Mouse (Mus musculus): ENCODE measurements around the gene Cyp4f18. TPM values are rescaled to one million over a fixed set of nuclear protein-coding genes. Genes with fewer than 3 reads are reported as not detected.

The Cyp4f18 gene
- polyA plus RNA-seq, 1 experiment: 3.3 TPM

GRCm38 (mm10) chr8:71999434-71999833, 10.0 kb downstream of the Cyp4f18 start:
- no peak overlapping the region for H3K27ac ChIP-seq (ENCODE audit: insufficient read depth, low read depth, low read length)
- no peaks in the 10 kb centered on the region for H3K4me1 ChIP-seq (ENCODE audit: control insufficient read depth, insufficient read depth, low read length)
- H3K27me3 ChIP-seq (replicated peaks; ENCODE audit: control insufficient read depth, insufficient read depth, low read length): no peaks in the 10 kb centered on the region
- WGBS: 88% methylated on average over 1 of the region's 1 CpGs
- no peak for DNase-seq
- TF ChIP-seq POLR2A (IDR thresholded peaks at IDR 0.05; ENCODE audit: low read depth, low read length): no peak
- no peak for TF ChIP-seq CTCF (conservative IDR thresholded peaks at IDR 0.05; ENCODE audit: insufficient read depth, insufficient read length, low read depth, low read length)
- H3K4me3 ChIP-seq (ENCODE audit: insufficient read depth, low read depth, low read length): no peak overlapping the region
- H3K36me3 ChIP-seq (ENCODE audit: control insufficient read depth, insufficient read depth, low read length): no peaks in the 10 kb centered on the region

- WGBS: 26% methylated on average over 13 of the region's 13 CpGs
- H3K4me1 ChIP-seq (ENCODE audit: control insufficient read depth, insufficient read depth, low read length): no peaks in the 10 kb centered on the region
- no peak for TF ChIP-seq CTCF (conservative IDR thresholded peaks at IDR 0.05; ENCODE audit: insufficient read depth, insufficient read length, low read depth, low read length)
- no peak for TF ChIP-seq POLR2A (IDR thresholded peaks at IDR 0.05; ENCODE audit: low read depth, low read length)
- no peaks in the 10 kb centered on the region for H3K27me3 ChIP-seq (replicated peaks; ENCODE audit: control insufficient read depth, insufficient read depth, low read length)
- H3K36me3 ChIP-seq (ENCODE audit: control insufficient read depth, insufficient read depth, low read length): no peaks in the 10 kb centered on the region
- no peak for DNase-seq
- no peak overlapping the region for H3K27ac ChIP-seq (ENCODE audit: insufficient read depth, low read depth, low read length)
- H3K4me3 ChIP-seq (ENCODE audit: insufficient read depth, low read depth, low read length): peak overlapping the region; percentile 62
Observed at GRCm38 (mm10) chr8:71988867-71989599, 20.4 kb downstream of the Cyp4f18 start.

DNA sequence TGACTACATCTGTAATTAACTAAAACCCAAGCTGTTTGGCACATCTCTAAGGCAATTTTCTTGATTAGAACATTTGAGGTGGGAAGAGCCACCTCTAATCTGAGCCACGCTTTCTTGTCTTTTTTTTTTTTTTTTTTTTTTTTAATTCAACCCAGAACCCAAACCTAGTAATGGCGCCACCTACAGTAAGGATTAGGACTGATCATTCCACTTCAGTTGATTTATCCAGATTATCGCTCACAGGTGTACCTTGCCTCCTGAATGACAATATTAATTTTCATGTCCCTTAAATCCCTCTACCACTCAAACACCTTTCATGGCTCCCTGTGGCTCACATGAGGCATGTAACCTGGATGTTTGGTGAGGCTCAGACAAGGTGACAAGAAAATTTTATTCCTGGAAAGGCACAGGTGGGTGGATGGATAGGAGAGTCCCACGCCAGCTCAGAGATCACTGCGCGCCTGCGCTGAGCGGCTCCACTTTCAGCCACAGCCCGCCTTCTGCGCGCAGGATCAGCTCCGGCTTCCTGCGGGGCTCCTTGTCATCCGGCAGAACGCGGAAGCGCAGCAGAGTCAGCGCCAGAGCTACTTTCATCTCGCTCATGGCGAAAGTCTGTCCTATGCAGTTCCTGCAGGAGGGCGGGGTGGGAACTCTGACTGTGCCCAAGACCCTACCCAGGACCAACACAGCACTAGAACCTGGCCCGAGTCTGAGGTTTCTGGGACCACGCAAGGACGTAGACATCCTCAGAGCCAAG, 21.1 kb downstream of the Cyp4f18 start:
- no peak for TF ChIP-seq POLR2A (IDR thresholded peaks at IDR 0.05; ENCODE audit: low read depth, low read length)
- no peak for TF ChIP-seq CTCF (conservative IDR thresholded peaks at IDR 0.05; ENCODE audit: insufficient read depth, insufficient read length, low read depth, low read length)
- Histone ChIP-seq H3K36me3 (ENCODE audit: control insufficient read depth, insufficient read depth, low read length) (no peaks in the 10 kb centered on the region), H3K27ac (ENCODE audit: insufficient read depth, low read depth, low read length) (no peak overlapping the region), H3K4me3 (ENCODE audit: insufficient read depth, low read depth, low read length) (peak overlapping the region; percentile 62), H3K4me1 (ENCODE audit: control insufficient read depth, insufficient read depth, low read length) (no peaks in the 10 kb centered on the region), H3K27me3 (replicated peaks; ENCODE audit: control insufficient read depth, insufficient read depth, low read length) (no peaks in the 10 kb centered on the region)
- 16% methylated on average over 24 of the region's 24 CpGs for WGBS
- peak; percentile 54 for DNase-seq

DNA sequence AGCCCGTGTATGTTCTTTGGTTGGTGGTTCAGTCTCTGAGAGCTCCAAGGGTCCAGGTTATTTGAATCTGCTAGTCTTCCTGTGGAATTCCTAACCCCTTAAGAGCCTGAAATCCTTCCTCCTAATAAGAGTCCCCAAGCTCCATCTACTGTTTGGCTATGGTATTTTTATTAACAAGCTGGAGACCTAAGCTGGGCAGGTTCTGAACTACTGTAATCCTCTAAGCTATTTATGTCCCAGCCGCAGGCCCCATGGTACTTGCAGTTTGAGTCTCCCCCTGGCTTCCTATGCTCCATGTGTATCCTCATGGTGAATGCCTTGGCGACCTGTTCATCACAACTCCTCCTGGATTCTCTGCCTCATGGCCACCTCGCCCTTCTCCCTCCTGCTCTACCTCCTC, 24.8 kb downstream of the Cyp4f18 start:
- H3K4me1 ChIP-seq (ENCODE audit: control insufficient read depth, insufficient read depth, low read length): no peaks in the 10 kb centered on the region
- no peak overlapping the region for H3K4me3 ChIP-seq (ENCODE audit: insufficient read depth, low read depth, low read length)
- H3K27ac ChIP-seq (ENCODE audit: insufficient read depth, low read depth, low read length): no peak overlapping the region
- TF ChIP-seq POLR2A (IDR thresholded peaks at IDR 0.05; ENCODE audit: low read depth, low read length) (no peak), CTCF (conservative IDR thresholded peaks at IDR 0.05; ENCODE audit: insufficient read depth, insufficient read length, low read depth, low read length) (no peak)
- H3K27me3 ChIP-seq (replicated peaks; ENCODE audit: control insufficient read depth, insufficient read depth, low read length): no peaks in the 10 kb centered on the region
- WGBS: 58% methylated on average over 4 of the region's 4 CpGs
- DNase-seq: peak; percentile 16
- H3K36me3 ChIP-seq (ENCODE audit: control insufficient read depth, insufficient read depth, low read length): no peaks in the 10 kb centered on the region

DNA sequence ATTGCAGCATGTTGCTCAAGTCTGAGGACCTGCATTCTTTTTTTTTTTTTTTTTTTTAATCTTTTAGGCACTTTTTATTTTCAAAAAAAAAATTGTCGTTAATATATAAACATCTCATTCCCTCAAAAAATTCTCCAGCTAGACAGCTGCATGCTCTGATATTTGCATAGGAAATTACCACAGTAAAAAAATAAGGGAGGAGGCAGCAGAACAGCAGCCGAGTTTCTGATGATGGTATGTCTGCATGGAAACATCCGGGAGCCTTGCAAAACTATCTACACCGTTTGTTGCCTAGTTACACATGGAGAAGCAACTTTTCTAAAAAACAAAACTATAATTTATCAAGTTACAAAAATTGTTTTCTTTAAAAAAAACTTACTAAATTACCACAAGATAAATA, 28.0 kb downstream of the Cyp4f18 start:
- H3K36me3 ChIP-seq (ENCODE audit: control insufficient read depth, insufficient read depth, low read length): no peaks in the 10 kb centered on the region
- DNase-seq: no peak
- H3K4me3 ChIP-seq (ENCODE audit: insufficient read depth, low read depth, low read length): no peak overlapping the region
- no peaks in the 10 kb centered on the region for H3K4me1 ChIP-seq (ENCODE audit: control insufficient read depth, insufficient read depth, low read length)
- TF ChIP-seq CTCF (conservative IDR thresholded peaks at IDR 0.05; ENCODE audit: insufficient read depth, insufficient read length, low read depth, low read length) (no peak), POLR2A (IDR thresholded peaks at IDR 0.05; ENCODE audit: low read depth, low read length) (no peak)
- H3K27me3 ChIP-seq (replicated peaks; ENCODE audit: control insufficient read depth, insufficient read depth, low read length): no peaks in the 10 kb centered on the region
- WGBS: 62% methylated on average over 4 of the region's 4 CpGs
- no peak overlapping the region for H3K27ac ChIP-seq (ENCODE audit: insufficient read depth, low read depth, low read length)

DNA sequence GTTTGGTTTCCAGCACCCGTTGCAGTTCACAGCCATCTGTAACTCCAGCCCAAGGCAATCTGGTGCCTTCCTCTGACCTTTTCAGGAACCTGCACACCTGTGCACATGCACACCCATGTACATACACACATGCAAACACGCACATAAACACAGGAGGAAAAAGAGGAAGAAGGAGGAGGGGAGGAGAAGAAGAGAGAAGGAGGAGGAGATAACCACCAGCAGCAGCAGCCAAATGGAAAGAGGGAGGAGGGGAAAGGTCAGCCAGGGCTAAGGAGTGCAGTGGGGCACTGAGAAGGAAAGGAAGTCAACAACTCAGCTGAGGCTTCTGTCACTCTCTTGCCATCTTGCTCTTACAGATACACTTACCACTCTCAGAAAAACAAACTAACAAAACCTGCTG, 28.4 kb downstream of the Cyp4f18 start:
- Histone ChIP-seq H3K4me1 (ENCODE audit: control insufficient read depth, insufficient read depth, low read length) (no peaks in the 10 kb centered on the region), H3K27ac (ENCODE audit: insufficient read depth, low read depth, low read length) (no peak overlapping the region), H3K27me3 (replicated peaks; ENCODE audit: control insufficient read depth, insufficient read depth, low read length) (no peaks in the 10 kb centered on the region), H3K4me3 (ENCODE audit: insufficient read depth, low read depth, low read length) (no peak overlapping the region), H3K36me3 (ENCODE audit: control insufficient read depth, insufficient read depth, low read length) (no peaks in the 10 kb centered on the region)
- WGBS: 28% methylated on average over 2 of the region's 2 CpGs
- DNase-seq: peak; percentile 12
- TF ChIP-seq POLR2A (IDR thresholded peaks at IDR 0.05; ENCODE audit: low read depth, low read length) (no peak), CTCF (conservative IDR thresholded peaks at IDR 0.05; ENCODE audit: insufficient read depth, insufficient read length, low read depth, low read length) (no peak)

GRCm38 (mm10) chr8:71974211-71974610, 35.2 kb downstream of the Cyp4f18 start:
- WGBS: 85% methylated on average over 3 of the region's 3 CpGs
- no peak overlapping the region for H3K27ac ChIP-seq (ENCODE audit: insufficient read depth, low read depth, low read length)
- H3K4me1 ChIP-seq (ENCODE audit: control insufficient read depth, insufficient read depth, low read length): no peaks in the 10 kb centered on the region
- no peak for TF ChIP-seq CTCF (conservative IDR thresholded peaks at IDR 0.05; ENCODE audit: insufficient read depth, insufficient read length, low read depth, low read length)
- TF ChIP-seq POLR2A (IDR thresholded peaks at IDR 0.05; ENCODE audit: low read depth, low read length): no peak
- no peak overlapping the region for H3K4me3 ChIP-seq (ENCODE audit: insufficient read depth, low read depth, low read length)
- no peaks in the 10 kb centered on the region for H3K36me3 ChIP-seq (ENCODE audit: control insufficient read depth, insufficient read depth, low read length)
- no peak for DNase-seq
- H3K27me3 ChIP-seq (replicated peaks; ENCODE audit: control insufficient read depth, insufficient read depth, low read length): no peaks in the 10 kb centered on the region
